Comparison of ENCODE assay signal across 9 mouse cellular contexts in genomic region chr3:153831014-153831872, GRCm38 (mm10). TPM values are rescaled to one million over a fixed set of nuclear protein-coding genes. Genes with fewer than 3 reads are reported as not detected.
DNase-seq lines count a peak whose midpoint lies in the region; ATAC-seq and TF ChIP-seq lines count a peak whose summit lies in the region.
"Had no signal": no experiment of that assay in that cellular context is flagged by ENCODE, and none has a peak within 500 bp of the region (broad histone marks: within the 10 kb centered on the region; RNA-seq: fewer than 3 reads in every experiment).

No protein-coding gene starts in this region.

- DNase-seq in cerebellum, postnatal 4 days (ENCODE audit: low spot score in 2 of 2), result no peak
- DNase-seq in testis, postnatal 14 days (ENCODE audit: low spot score), result no peak
- DNase-seq in hindbrain, embryonic 11.5 days (ENCODE audit: low spot score), result no peak
- DNase-seq in midbrain, embryonic 11.5 days (ENCODE audit: low spot score, missing footprints), result no peak
- no peak for DNase-seq in ovary, postnatal 36 days (ENCODE audit: low spot score)
- no peak for DNase-seq in gastrocnemius, postnatal 10 days

- no peak for TF ChIP-seq POLR2A in testis, adult 2 months (IDR thresholded peaks at IDR 0.05; ENCODE audit: control insufficient read depth, low read depth, low read length)

- no peak overlapping the region for H3K4me2 ChIP-seq in hindbrain, embryonic 11.5 days (replicated peaks; ENCODE audit: low read depth, low read length)
- H3K4me2 ChIP-seq in midbrain, embryonic 11.5 days, result no peak overlapping the region

- no peaks in the 10 kb centered on the region for H3K4me1 ChIP-seq in testis, adult 2 months (ENCODE audit: control insufficient read depth, insufficient read depth, low read length)
- H3K4me1 ChIP-seq in hindbrain, embryonic 11.5 days (replicated peaks; ENCODE audit: control insufficient read depth, insufficient read depth, low read length), result no peaks in the 10 kb centered on the region
- H3K4me1 ChIP-seq in midbrain, embryonic 11.5 days (ENCODE audit: control insufficient read depth, insufficient read depth, low read length), result no peaks in the 10 kb centered on the region

- H3K9me3 ChIP-seq in hindbrain, embryonic 11.5 days (ENCODE audit: control insufficient read depth, low read length), result no peaks in the 10 kb centered on the region
- H3K9me3 ChIP-seq in midbrain, embryonic 11.5 days (ENCODE audit: control insufficient read depth, low read length), result no peaks in the 10 kb centered on the region

- 80% methylated on average over 11 of the region's 11 CpGs for WGBS in hindbrain, embryonic 11.5 days
- WGBS in midbrain, embryonic 11.5 days, result 79% methylated on average over 11 of the region's 11 CpGs

- peak; percentile 92 for ATAC-seq in cerebellum, adult (ENCODE audit: insufficient number of reproducible peaks, low FRiP score, low TSS enrichment)
- peak; percentile 47 for ATAC-seq in hindbrain, embryonic 11.5 days (ENCODE audit: low FRiP score)
- peak; percentile 42; the same call in 1 of the 2 replicates for ATAC-seq in midbrain, embryonic 11.5 days (ENCODE audit: low FRiP score)

- no peak overlapping the region for H3K4me3 ChIP-seq in testis, adult 2 months (ENCODE audit: control insufficient read depth, low read depth, low read length)
- no peak overlapping the region for H3K4me3 ChIP-seq in hindbrain, embryonic 11.5 days (ENCODE audit: low read depth, low read length)
- H3K4me3 ChIP-seq in midbrain, embryonic 11.5 days (ENCODE audit: low read depth, low read length), result no peak overlapping the region

- H3K27ac ChIP-seq in testis, adult 2 months (ENCODE audit: control insufficient read depth, insufficient read depth, low read depth, low read length), result no peak overlapping the region
- no peak overlapping the region for H3K27ac ChIP-seq in hindbrain, embryonic 11.5 days (ENCODE audit: low read depth, low read length)
- no peak overlapping the region for H3K27ac ChIP-seq in midbrain, embryonic 11.5 days (ENCODE audit: low read depth, low read length)

- TF ChIP-seq CTCF in testis, adult 2 months (IDR thresholded peaks at IDR 0.05; ENCODE audit: control insufficient read depth, insufficient read depth, insufficient replicate concordance, low read depth, low read length), result peak; percentile 31; the same call in 1 of the 2 replicates

- H3K27me3 ChIP-seq in testis, adult 2 months (ENCODE audit: control insufficient read depth, insufficient read depth, low read length), result no peaks in the 10 kb centered on the region
- H3K27me3 ChIP-seq in hindbrain, embryonic 11.5 days (ENCODE audit: control insufficient read depth, insufficient read depth, low read length), result no peaks in the 10 kb centered on the region
- H3K27me3 ChIP-seq in midbrain, embryonic 11.5 days (ENCODE audit: control insufficient read depth, insufficient read depth, low read length), result no peaks in the 10 kb centered on the region

- H3K9ac ChIP-seq in hindbrain, embryonic 11.5 days (ENCODE audit: low read depth, low read length), result no peak overlapping the region
- no peak overlapping the region for H3K9ac ChIP-seq in midbrain, embryonic 11.5 days (ENCODE audit: low read length)

- no peaks in the 10 kb centered on the region for H3K36me3 ChIP-seq in testis, adult 2 months (ENCODE audit: control insufficient read depth, insufficient read depth, low read length)
- H3K36me3 ChIP-seq in hindbrain, embryonic 11.5 days (ENCODE audit: control insufficient read depth, insufficient read depth, low read length), result no peaks in the 10 kb centered on the region
- no peaks in the 10 kb centered on the region for H3K36me3 ChIP-seq in midbrain, embryonic 11.5 days (ENCODE audit: control insufficient read depth, insufficient read depth, low read length)

RNA-seq across cellular contexts. Expression of gene Asb17, which starts 12.8 kb away (rescaled TPM):
- polyA plus RNA-seq in testis, adult 2 months (2012; rRNA removed), result 124 and 160 TPM in 2 replicates
- polyA plus RNA-seq in hindbrain, embryonic 11.5 days (2014; fragmentation: Nextera tagmentation; extraction: Ambion mirVana), result 0.25 and 0.86 TPM in 2 replicates
- polyA plus RNA-seq in midbrain, embryonic 11.5 days (2014; fragmentation: Nextera tagmentation; extraction: Ambion mirVana), result 0.29 and 0.44 TPM in 2 replicates
- total RNA-seq in gastrocnemius, postnatal 10 days (2021), result not detected
- total RNA-seq: heart, postnatal 14 days had no signal

Comparison
In these comparisons a context has a peak if more than half of its experiments do, and no peak if none do; other contexts are left out.
1. ATAC-seq: peak in every context shown above with its lines; median percentile 92 in cerebellum, adult; 47 in hindbrain, embryonic 11.5 days; 42 in midbrain, embryonic 11.5 days.
2. RNA of gene Asb17, which starts 12.8 kb away (polyA plus RNA-seq): 124 to 160 TPM in testis, adult 2 months; 0.25 to 0.86 TPM in hindbrain, embryonic 11.5 days and 0.29 to 0.44 TPM in midbrain, embryonic 11.5 days; every median in the first group is over 10 times any median in the second.